Mouse (Mus musculus) ES-Bruce4 (cell line): ENCODE results near the gene Slc25a19. TPM values are rescaled to one million over a fixed set of nuclear protein-coding genes. Genes with fewer than 3 reads are reported as not detected.
"Not testable (repeated sequence)": the region's sequence is repeated elsewhere in the genome, so short reads cannot be mapped to it uniquely, and the experiment has no call there.

ENCODE experiments used
- H3K27ac ChIP-seq: 2 replicates; pipeline ENCODE4 v1.5.1; 2012; ENCODE audit warnings: low read length, inconsistent platforms; ENCODE audit not compliant: insufficient read depth
- H3K27me3 ChIP-seq: 2 replicates; pipeline ENCODE4 v1.6.1; 2012; ENCODE audit warnings: mild to moderate bottlenecking, low read length, inconsistent platforms; ENCODE audit not compliant: control insufficient read depth, poor library complexity, insufficient read depth, severe bottlenecking
- H3K36me3 ChIP-seq: 2 replicates; pipeline ENCODE4 v1.6.1; 2012; ENCODE audit warnings: inconsistent platforms, mild to moderate bottlenecking, low read length, moderate library complexity; ENCODE audit not compliant: control insufficient read depth, poor library complexity, insufficient read depth, severe bottlenecking
- H3K4me1 ChIP-seq: one replicate; pipeline ENCODE4 v1.8.1; 2011; ENCODE audit warnings: low read length; ENCODE audit not compliant: control insufficient read depth, insufficient read depth
- H3K4me3 ChIP-seq: 2 replicates; pipeline ENCODE4 v1.5.1; 2011; ENCODE audit warnings: low read depth, mild to moderate bottlenecking, low read length
- H3K9ac ChIP-seq: 2 replicates; pipeline ENCODE4 v1.6.1; 2012; ENCODE audit warnings: low read depth, mild to moderate bottlenecking, inconsistent platforms; ENCODE audit not compliant: poor library complexity, severe bottlenecking
- H3K9me3 ChIP-seq: replicated peaks from 2 replicates; pipeline ENCODE4 v1.6.1; 2012; ENCODE audit warnings: mild to moderate bottlenecking, low read length, inconsistent platforms; ENCODE audit not compliant: control insufficient read depth, poor library complexity, insufficient read depth, severe bottlenecking
- CTCF ChIP-seq: IDR thresholded peaks from one replicate; pipeline ENCODE4 v1.8.1; 2011; ENCODE audit warnings: low read depth, low read length
- EP300 ChIP-seq: IDR thresholded peaks from 2 replicates; pipeline ENCODE4 v1.6.1; 2011; ENCODE audit warnings: low read depth, low read length; ENCODE audit not compliant: insufficient read depth
- POLR2A ChIP-seq: IDR thresholded peaks from one replicate; pipeline ENCODE4 v1.8.1; 2011; ENCODE audit warnings: low read length; ENCODE audit not compliant: insufficient read depth
- polyA plus RNA-seq: library from polyadenylated mRNA; stranded (reverse); fragments of >200 nt; gene quantifications from 2 replicates; pipeline ENCODE4 v1.2.4, GENCODE M21; 2011; ENCODE audit warnings: low read depth; ENCODE audit not compliant: missing spikeins, insufficient read depth, insufficient read length

Gene Slc25a19
- polyA plus RNA-seq, 1 experiment, result 34.7 TPM

GRCm38 (mm10) chr11:115654128-115654527 is 26.0 kb upstream of the Slc25a19 start:
- no peaks in the 10 kb centered on the region for H3K4me1 ChIP-seq
- H3K36me3 ChIP-seq, result peaks cover 8% of the 10 kb centered on the region; the same call in 1 of the 2 replicates
- TF ChIP-seq EP300 (no peak), POLR2A (no peak)
- H3K27me3 ChIP-seq, result no peaks in the 10 kb centered on the region
- no peak overlapping the region for H3K9ac ChIP-seq
- no peak overlapping the region for H3K4me3 ChIP-seq
- H3K9me3 ChIP-seq, result no peaks in the 10 kb centered on the region
- no peak overlapping the region for H3K27ac ChIP-seq

- Histone ChIP-seq H3K27me3 (no peaks in the 10 kb centered on the region), H3K4me3 (no peak overlapping the region), H3K4me1 (no peaks in the 10 kb centered on the region), H3K9ac (no peak overlapping the region), H3K36me3 (peaks cover 8% of the 10 kb centered on the region; the same call in 1 of the 2 replicates), H3K27ac (no peak overlapping the region), H3K9me3 (no peaks in the 10 kb centered on the region)
- TF ChIP-seq CTCF, result no peak
- TF ChIP-seq POLR2A, result no peak
- no peak for TF ChIP-seq EP300
Observed at GRCm38 (mm10) chr11:115653194-115653593, 25.1 kb upstream of the Slc25a19 start.

GRCm38 (mm10) chr11:115651680-115652079 is 23.6 kb upstream of the Slc25a19 start:
- peaks cover 8% of the 10 kb centered on the region; the same call in 1 of the 2 replicates for H3K36me3 ChIP-seq
- TF ChIP-seq POLR2A, result no peak
- H3K4me1 ChIP-seq, result no peaks in the 10 kb centered on the region
- H3K27ac ChIP-seq, result no peak overlapping the region
- H3K9ac ChIP-seq, result no peak overlapping the region
- no peaks in the 10 kb centered on the region for H3K9me3 ChIP-seq
- H3K27me3 ChIP-seq, result no peaks in the 10 kb centered on the region
- no peak overlapping the region for H3K4me3 ChIP-seq

- no peaks in the 10 kb centered on the region for H3K27me3 ChIP-seq
- H3K36me3 ChIP-seq, result 0 out of 2 replicates have a peak, but pooled peaks cover 5% of the 10 kb centered on the region
- no peaks in the 10 kb centered on the region for H3K4me1 ChIP-seq
- no peak overlapping the region for H3K27ac ChIP-seq
- no peak overlapping the region for H3K9ac ChIP-seq
- no peak overlapping the region for H3K4me3 ChIP-seq
- TF ChIP-seq CTCF (no peak), EP300 (no peak), POLR2A (no peak)
- no peaks in the 10 kb centered on the region for H3K9me3 ChIP-seq
Observed at GRCm38 (mm10) chr11:115649706-115650105, 21.6 kb upstream of the Slc25a19 start.

GRCm38 (mm10) chr11:115647459-115647858 is 19.4 kb upstream of the Slc25a19 start:
- Histone ChIP-seq H3K4me3 (no peak overlapping the region), H3K27me3 (no peaks in the 10 kb centered on the region), H3K36me3 (no peaks in the 10 kb centered on the region), H3K9ac (no peak overlapping the region), H3K4me1 (peaks cover 6% of the 10 kb centered on the region), H3K27ac (no peak overlapping the region), H3K9me3 (no peaks in the 10 kb centered on the region)
- TF ChIP-seq CTCF (no peak), POLR2A (no peak), EP300 (no peak)

- peaks cover 7% of the 10 kb centered on the region for H3K4me1 ChIP-seq
- H3K36me3 ChIP-seq, result no peaks in the 10 kb centered on the region
- H3K9ac ChIP-seq, result no peak overlapping the region
- H3K9me3 ChIP-seq, result no peaks in the 10 kb centered on the region
- no peaks in the 10 kb centered on the region for H3K27me3 ChIP-seq
- H3K27ac ChIP-seq, result no peak overlapping the region
- TF ChIP-seq POLR2A (no peak), EP300 (no peak), CTCF (no peak)
- H3K4me3 ChIP-seq, result no peak overlapping the region
Observed at GRCm38 (mm10) chr11:115646439-115646838, 18.3 kb upstream of the Slc25a19 start.

- peaks cover 11% of the 10 kb centered on the region for H3K4me1 ChIP-seq
- not testable (repeated sequence) for H3K9me3 ChIP-seq, H3K4me3 ChIP-seq, H3K27me3 ChIP-seq, H3K9ac ChIP-seq, H3K27ac ChIP-seq, H3K36me3 ChIP-seq
Observed at GRCm38 (mm10) chr11:115645498-115645897, 17.4 kb upstream of the Slc25a19 start.
